Mouse (Mus musculus) MEL (cell line): Measurements from ENCODE around the gene Slc4a7. TPM values are rescaled to one million over a fixed set of nuclear protein-coding genes. Genes with fewer than 3 reads are reported as not detected.

Experiments used
- DNase-seq: peaks from one replicate; pipeline ENCODE4 v3.0.0; 2011; ENCODE audit warnings: low read depth, low spot score
- H3K27ac ChIP-seq: 2 replicates; pipeline ENCODE4 v1.5.1; 2012; ENCODE audit warnings: low read depth, mild to moderate bottlenecking, control low read depth, low read length, moderate library complexity; ENCODE audit not compliant: control insufficient read depth
- H3K27me3 ChIP-seq, 2 experiments: fragments of 150-350 bp in 1 of 2; sonication (generic) in 1 of 2; 2 replicates each; pipeline ENCODE4 v1.6.1; 2012; ENCODE audit warnings: low read length in 2 of 2, mild to moderate bottlenecking in 2 of 2, improper control_type of control experiment in 1 of 2, moderate library complexity in 1 of 2; ENCODE audit not compliant: insufficient read depth in 2 of 2, control insufficient read depth in 1 of 2
- H3K36me3 ChIP-seq, 2 experiments: 2 replicates each; pipeline ENCODE4 v1.6.1; 2012 to 2014; ENCODE audit warnings: low read length in 2 of 2, improper control_type of control experiment in 1 of 2, inconsistent platforms in 1 of 2, mild to moderate bottlenecking in 1 of 2; ENCODE audit not compliant: insufficient read depth in 2 of 2, control insufficient read depth in 1 of 2
- H3K4me1 ChIP-seq, 2 experiments: fragments of 150-350 bp in 1 of 2; sonication (generic) in 1 of 2; 2 replicates each; pipeline ENCODE4 v1.6.1; 2012; ENCODE audit warnings: low read length in 2 of 2, improper control_type of control experiment in 1 of 2, mild to moderate bottlenecking in 1 of 2; ENCODE audit not compliant: insufficient read depth in 2 of 2, control insufficient read depth in 1 of 2
- H3K4me3 ChIP-seq, 2 experiments: fragments of 150-350 bp in 1 of 2; sonication (generic) in 1 of 2; 2 replicates each; pipeline ENCODE4 v1.5.1; 2012; ENCODE audit warnings: low read depth in 2 of 2, low read length in 2 of 2, mild to moderate bottlenecking in 2 of 2, moderate library complexity in 2 of 2, control low read depth in 1 of 2, improper control_type of control experiment in 1 of 2; ENCODE audit not compliant: control insufficient read depth in 1 of 2, insufficient read depth in 1 of 2
- H3K79me2 ChIP-seq: 2 replicates; pipeline ENCODE4 v1.6.1; 2012; ENCODE audit warnings: mild to moderate bottlenecking, low read length, moderate library complexity; ENCODE audit not compliant: control insufficient read depth, poor library complexity, insufficient read depth
- H3K9ac ChIP-seq: 2 replicates; pipeline ENCODE4 v1.6.1; 2012; ENCODE audit warnings: low read depth, mild to moderate bottlenecking, control low read depth, low read length, moderate library complexity; ENCODE audit not compliant: control insufficient read depth, poor library complexity, severe bottlenecking
- H3K9me3 ChIP-seq: fragments of 150-350 bp; sonication (generic); replicated peaks from 2 replicates; pipeline ENCODE4 v1.6.1; 2012; ENCODE audit warnings: mild to moderate bottlenecking, low read length, improper control_type of control experiment, moderate library complexity; ENCODE audit not compliant: insufficient read depth
- BHLHE40 ChIP-seq: IDR thresholded peaks from 2 replicates; pipeline ENCODE4 v1.6.1; 2012; ENCODE audit warnings: low read depth, mild to moderate bottlenecking, inconsistent platforms, low read length, improper control_type of control experiment, borderline replicate concordance
- CHD1 ChIP-seq: IDR thresholded peaks from 2 replicates; pipeline ENCODE4 v1.6.1; 2012; ENCODE audit warnings: low read depth, mild to moderate bottlenecking, inconsistent platforms, low read length, improper control_type of control experiment
- CHD2 ChIP-seq: IDR thresholded peaks from 2 replicates; pipeline ENCODE4 v1.6.1; 2011; ENCODE audit warnings: low read length, improper control_type of control experiment
- CTCF ChIP-seq, 3 experiments: IDR thresholded peaks in 2 of 3; conservative IDR thresholded peaks in 1 of 3; 2 replicates each; pipeline ENCODE4 v1.5.1; 2011 to 2012; ENCODE audit warnings: low read length in 3 of 3, low read depth in 2 of 3, mild to moderate bottlenecking in 2 of 3, improper control_type of control experiment in 1 of 3, inconsistent platforms in 1 of 3, mixed read lengths in 1 of 3, moderate library complexity in 1 of 3; ENCODE audit not compliant: control insufficient read depth in 1 of 3, insufficient read depth in 1 of 3, poor library complexity in 1 of 3, severe bottlenecking in 1 of 3
- E2F4 ChIP-seq: IDR thresholded peaks from 2 replicates; pipeline ENCODE4 v1.6.1; 2011; ENCODE audit warnings: low read depth, low read length, improper control_type of control experiment, borderline replicate concordance
- EP300 ChIP-seq, 2 experiments: IDR thresholded peaks; 2 replicates each; pipeline ENCODE4 v1.6.1; 2011; ENCODE audit warnings: improper control_type of control experiment in 2 of 2, low read length in 2 of 2, low read depth in 1 of 2, mild to moderate bottlenecking in 1 of 2
- ETS1 ChIP-seq: IDR thresholded peaks from 2 replicates; pipeline ENCODE4 v1.6.1; 2012; ENCODE audit warnings: low read depth, mild to moderate bottlenecking, inconsistent platforms, low read length, improper control_type of control experiment, moderate library complexity
- GABPA ChIP-seq: IDR thresholded peaks from 2 replicates; pipeline ENCODE4 v1.6.1; 2012; ENCODE audit warnings: low read depth, mild to moderate bottlenecking, inconsistent platforms, low read length, improper control_type of control experiment, moderate library complexity
- GATA1 ChIP-seq: IDR thresholded peaks from 2 replicates; pipeline ENCODE4 v1.6.1; 2011; ENCODE audit warnings: low read depth, low read length, improper control_type of control experiment
- HCFC1 ChIP-seq: IDR thresholded peaks from 2 replicates; pipeline ENCODE4 v1.6.1; 2012; ENCODE audit warnings: low read depth, mild to moderate bottlenecking, inconsistent platforms, low read length, improper control_type of control experiment, moderate library complexity
- JUND ChIP-seq: IDR thresholded peaks from 2 replicates; pipeline ENCODE4 v1.6.1; 2011; ENCODE audit warnings: low read depth, mild to moderate bottlenecking, improper control_type of control experiment, low read length
- MEF2A ChIP-seq: IDR thresholded peaks from 2 replicates; pipeline ENCODE4 v1.6.1; 2014; ENCODE audit warnings: low read depth, mild to moderate bottlenecking, inconsistent platforms, low read length, improper control_type of control experiment; ENCODE audit not compliant: poor library complexity, insufficient replicate concordance, severe bottlenecking; ENCODE audit errors: extremely low read depth
- MYC ChIP-seq: IDR thresholded peaks from 2 replicates; pipeline ENCODE4 v1.6.1; 2011; ENCODE audit warnings: low read depth, mild to moderate bottlenecking, low read length, improper control_type of control experiment, moderate library complexity
- POLR2A ChIP-seq, 2 experiments: IDR thresholded peaks; 2 replicates each; pipeline ENCODE4 v1.6.1; 2011 to 2012; ENCODE audit warnings: low read length in 2 of 2, mild to moderate bottlenecking in 2 of 2, control low read depth in 1 of 2, improper control_type of control experiment in 1 of 2, low read depth in 1 of 2, moderate library complexity in 1 of 2; ENCODE audit not compliant: control insufficient read depth in 1 of 2, insufficient read depth in 1 of 2, poor library complexity in 1 of 2
- SIN3A ChIP-seq: IDR thresholded peaks from 2 replicates; pipeline ENCODE4 v1.6.1; 2012; ENCODE audit warnings: low read length, improper control_type of control experiment, inconsistent platforms
- SMC3 ChIP-seq: IDR thresholded peaks from 2 replicates; pipeline ENCODE4 v1.6.1; 2011; ENCODE audit warnings: low read depth, low read length, improper control_type of control experiment
- TBP ChIP-seq: IDR thresholded peaks from 2 replicates; pipeline ENCODE4 v1.8.0; 2011; ENCODE audit warnings: low read depth, low read length, improper control_type of control experiment
- ZC3H11A ChIP-seq: IDR thresholded peaks from 2 replicates; pipeline ENCODE4 v1.6.1; 2012; ENCODE audit warnings: low read depth, mild to moderate bottlenecking, inconsistent platforms, low read length, improper control_type of control experiment
- ZKSCAN1 ChIP-seq: IDR thresholded peaks from 2 replicates; pipeline ENCODE4 v1.6.1; 2012; ENCODE audit warnings: low read depth, mild to moderate bottlenecking, inconsistent platforms, low read length, improper control_type of control experiment, moderate library complexity
- ZNF384 ChIP-seq: IDR thresholded peaks from 2 replicates; pipeline ENCODE4 v1.6.1; 2012; ENCODE audit warnings: low read depth, mild to moderate bottlenecking, inconsistent platforms, low read length, improper control_type of control experiment
- polyA plus RNA-seq, 2 experiments: library from polyadenylated mRNA; stranded (reverse) in 1 of 2; unstranded in 1 of 2; fragments of >175 nt in 1 of 2; fragments of >200 nt in 1 of 2; gene quantifications; 2 replicates each; pipeline versions ENCODE4 v1.2.1 to v1.2.4; 2012; ENCODE audit warnings: low replicate concordance in 2 of 2, low read depth in 1 of 2; ENCODE audit not compliant: insufficient read length in 2 of 2, insufficient read depth in 1 of 2, missing spikeins in 1 of 2
- total RNA-seq: library from RNA; depleted of rRNA; stranded (reverse); fragments of 300-350 nt; gene quantifications from 2 replicates; pipeline ENCODE4 v1.2.3, GENCODE M21; 2012

The Slc4a7 gene
- total and polyA plus RNA-seq, 3 experiments, result 8.2 to 30.2 (median 12.8) TPM

- Histone ChIP-seq H3K36me3 (peaks cover 2 to 14% of the 10 kb centered on the region in 2 experiments), H3K79me2 (peaks cover 6% of the 10 kb centered on the region; the same call in 1 of the 2 replicates), H3K27me3 (no peaks in the 10 kb centered on the region), H3K4me1 (peaks cover 2 to 9% of the 10 kb centered on the region in 2 experiments; a peak in 2 of 4 replicates), H3K9ac (no peak overlapping the region), H3K4me3 (no peak overlapping the region), H3K9me3 (no peaks in the 10 kb centered on the region), H3K27ac (no peak overlapping the region)
- no peak for DNase-seq
- TF ChIP-seq E2F4, result no peak
- no peak for TF ChIP-seq MYC
- no peak for TF ChIP-seq TBP
- TF ChIP-seq GABPA, result no peak
- no peak for TF ChIP-seq CHD2
- TF ChIP-seq ETS1, result no peak
- TF ChIP-seq ZKSCAN1, result no peak
- TF ChIP-seq CTCF (IDR thresholded peaks at IDR 0.05 in 2 of 3, conservative IDR thresholded peaks at IDR 0.05 in 1 of 3; ENCODE audit: control insufficient read depth in 1 of 3, insufficient read depth in 1 of 3, low read depth in 2 of 3, low read length in 3 of 3, poor library complexity in 1 of 3, severe bottlenecking in 1 of 3), result no peak
- no peak for TF ChIP-seq BHLHE40
Measured at GRCm38 (mm10) chr14:14709021-14709420, 6.9 kb downstream of the Slc4a7 start.

GRCm38 (mm10) chr14:14714130-14714529 is 12.1 kb downstream of the Slc4a7 start:
- H3K79me2 ChIP-seq, result peaks cover 1% of the 10 kb centered on the region; the same call in 1 of the 2 replicates
- no peak overlapping the region for H3K9ac ChIP-seq
- peaks cover 0 to 2% of the 10 kb centered on the region in 2 experiments; a peak in 3 of 4 replicates for H3K36me3 ChIP-seq
- no peak for DNase-seq
- H3K4me3 ChIP-seq, result no peak overlapping the region
- 0 out of 4 replicates have a peak, but pooled peaks cover 0 to 5% of the 10 kb centered on the region in 2 experiments for H3K4me1 ChIP-seq
- no peak overlapping the region for H3K27ac ChIP-seq
- no peaks in the 10 kb centered on the region for H3K27me3 ChIP-seq
- H3K9me3 ChIP-seq, result no peaks in the 10 kb centered on the region
- TF ChIP-seq CHD1, result no peak
- peak in 2 of 3 experiments; percentile 16 to 26; a peak in 3 of 6 replicates for TF ChIP-seq CTCF (IDR thresholded peaks at IDR 0.05 in 2 of 3, conservative IDR thresholded peaks at IDR 0.05 in 1 of 3; ENCODE audit: control insufficient read depth in 1 of 3, insufficient read depth in 1 of 3, low read depth in 2 of 3, low read length in 3 of 3, poor library complexity in 1 of 3, severe bottlenecking in 1 of 3)
- peak; percentile 25; the same call in 1 of the 2 replicates for TF ChIP-seq SMC3
- no peak for TF ChIP-seq POLR2A (IDR thresholded peaks at IDR 0.05; ENCODE audit: control insufficient read depth in 1 of 2, insufficient read depth in 1 of 2, low read depth in 1 of 2, low read length in 2 of 2, poor library complexity in 1 of 2)
- TF ChIP-seq ZC3H11A, result no peak
- TF ChIP-seq HCFC1, result no peak
- TF ChIP-seq CHD2, result no peak
- TF ChIP-seq JUND, result no peak
- TF ChIP-seq MEF2A, result no peak
- no peak for TF ChIP-seq GATA1
- TF ChIP-seq SIN3A, result no peak
- TF ChIP-seq ZNF384, result no peak
- TF ChIP-seq EP300 (IDR thresholded peaks at IDR 0.05; ENCODE audit: low read depth in 1 of 2, low read length in 2 of 2), result no peak
